8 mouse cellular contexts compared by ENCODE assay signal in the genomic region with DNA sequence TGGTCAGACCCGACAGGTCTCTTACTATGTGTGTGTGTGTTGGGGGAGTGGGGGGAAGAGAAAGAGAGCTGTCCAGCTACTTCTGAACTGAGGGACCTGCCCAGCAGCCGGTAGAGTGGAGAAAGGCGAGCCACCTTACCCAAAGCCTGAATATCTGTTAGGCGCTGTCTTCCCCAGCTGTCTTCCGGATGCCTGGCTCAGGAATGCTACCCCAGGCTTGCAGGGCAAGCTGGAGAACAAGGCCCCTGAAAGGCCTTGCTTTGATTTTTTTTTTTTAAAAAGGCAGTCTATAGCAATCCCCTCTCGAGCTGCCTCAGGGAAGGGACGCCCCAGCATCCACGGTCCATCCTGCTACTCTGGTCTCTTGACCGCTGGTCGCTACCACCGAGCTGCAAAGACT. TPM values are rescaled to one million over a fixed set of nuclear protein-coding genes. Genes with fewer than 3 reads are reported as not detected.
DNase-seq lines count a peak whose midpoint lies in the region; ATAC-seq and TF ChIP-seq lines count a peak whose summit lies in the region.

No protein-coding gene starts in this region.

- H3K27me3 ChIP-seq in kidney, embryonic 16.5 days (ENCODE audit: insufficient read depth, low read length) = no peaks in the 10 kb centered on the region
- H3K27me3 ChIP-seq in kidney, adult 2 months (replicated peaks; ENCODE audit: control insufficient read depth, insufficient read depth, low read length) = no peaks in the 10 kb centered on the region
- H3K27me3 ChIP-seq in hindbrain, embryonic 11.5 days (ENCODE audit: control insufficient read depth, insufficient read depth, low read length) = no peaks in the 10 kb centered on the region
- H3K27me3 ChIP-seq in midbrain, embryonic 13.5 days = no peaks in the 10 kb centered on the region

- H3K9me3 ChIP-seq in kidney, embryonic 16.5 days (ENCODE audit: low read length) = no peaks in the 10 kb centered on the region
- no peaks in the 10 kb centered on the region for H3K9me3 ChIP-seq in hindbrain, embryonic 11.5 days (ENCODE audit: control insufficient read depth, low read length)
- no peaks in the 10 kb centered on the region for H3K9me3 ChIP-seq in midbrain, embryonic 13.5 days

- WGBS in kidney, embryonic 16.5 days = 34% methylated on average over 11 of the region's 11 CpGs
- WGBS in kidney, adult 2 months = 60% methylated on average over 11 of the region's 11 CpGs
- WGBS in hindbrain, embryonic 11.5 days = 10% methylated on average over 11 of the region's 11 CpGs
- WGBS in midbrain, embryonic 13.5 days = 6% methylated on average over 11 of the region's 11 CpGs

- no peak for TF ChIP-seq CTCF in kidney, adult 2 months (conservative IDR thresholded peaks at IDR 0.05; ENCODE audit: insufficient read depth, insufficient read length, low read depth, low read length)

- H3K36me3 ChIP-seq in kidney, embryonic 16.5 days (ENCODE audit: insufficient read depth, low read length) = no peaks in the 10 kb centered on the region
- no peaks in the 10 kb centered on the region for H3K36me3 ChIP-seq in kidney, adult 2 months (ENCODE audit: control insufficient read depth, insufficient read depth, low read length)
- H3K36me3 ChIP-seq in hindbrain, embryonic 11.5 days (ENCODE audit: control insufficient read depth, insufficient read depth, low read length) = no peaks in the 10 kb centered on the region
- no peaks in the 10 kb centered on the region for H3K36me3 ChIP-seq in midbrain, embryonic 13.5 days

- TF ChIP-seq POLR2A in kidney, adult 2 months (IDR thresholded peaks at IDR 0.05; ENCODE audit: low read depth, low read length) = no peak

- peak overlapping the region; percentile 99; the same call in 1 of the 2 replicates for H3K9ac ChIP-seq in kidney, embryonic 16.5 days (replicated peaks; ENCODE audit: low read length)
- H3K9ac ChIP-seq in hindbrain, embryonic 11.5 days (ENCODE audit: low read depth, low read length) = peak overlapping the region; percentile 100
- peak overlapping the region; percentile 100 for H3K9ac ChIP-seq in midbrain, embryonic 13.5 days (replicated peaks)

- peaks cover 62% of the 10 kb centered on the region for H3K4me1 ChIP-seq in kidney, embryonic 16.5 days (ENCODE audit: insufficient read depth, low read length)
- peaks cover 36% of the 10 kb centered on the region for H3K4me1 ChIP-seq in kidney, adult 2 months (ENCODE audit: control insufficient read depth, insufficient read depth, low read length)
- peaks cover 36% of the 10 kb centered on the region for H3K4me1 ChIP-seq in hindbrain, embryonic 11.5 days (replicated peaks; ENCODE audit: control insufficient read depth, insufficient read depth, low read length)
- peaks cover 58% of the 10 kb centered on the region for H3K4me1 ChIP-seq in midbrain, embryonic 13.5 days (replicated peaks)

- peak overlapping the region; percentile 94 for H3K4me2 ChIP-seq in kidney, embryonic 16.5 days (replicated peaks; ENCODE audit: low read depth, low read length)
- peak overlapping the region; percentile 100 for H3K4me2 ChIP-seq in hindbrain, embryonic 11.5 days (replicated peaks; ENCODE audit: low read depth, low read length)
- H3K4me2 ChIP-seq in midbrain, embryonic 13.5 days (replicated peaks) = peak overlapping the region; percentile 98

- no peak overlapping the region for H3K4me3 ChIP-seq in kidney, embryonic 16.5 days (ENCODE audit: low read length)
- H3K4me3 ChIP-seq in kidney, adult 2 months (ENCODE audit: insufficient read depth, low read depth, low read length) = no peak overlapping the region
- peak overlapping the region; percentile 3; the same call in 1 of the 2 replicates for H3K4me3 ChIP-seq in hindbrain, embryonic 11.5 days (ENCODE audit: low read depth, low read length)
- peak overlapping the region; percentile 87; the same call in 1 of the 2 replicates for H3K4me3 ChIP-seq in midbrain, embryonic 13.5 days (replicated peaks)

- H3K27ac ChIP-seq in kidney, embryonic 16.5 days (ENCODE audit: low read length) = peak overlapping the region; percentile 99
- H3K27ac ChIP-seq in kidney, adult 2 months (ENCODE audit: insufficient read depth, low read depth, low read length) = no peak overlapping the region
- H3K27ac ChIP-seq in hindbrain, embryonic 11.5 days (ENCODE audit: low read depth, low read length) = peak overlapping the region; percentile 99
- peak overlapping the region; percentile 98 for H3K27ac ChIP-seq in midbrain, embryonic 13.5 days

- no peak for DNase-seq in kidney, adult 2 months
- peak; percentile 54 for DNase-seq in embryo, embryonic 10 days (ENCODE audit: low spot score)
- peak; percentile 35 for DNase-seq in hindbrain, embryonic 11.5 days (ENCODE audit: low spot score)
- no peak for DNase-seq in adrenal gland, postnatal 4 days (ENCODE audit: low spot score in 2 of 2)
- no peak for DNase-seq in layer of hippocampus, adult 18-20 months (ENCODE audit: low spot score in 2 of 2)

- ATAC-seq in kidney, embryonic 16.5 days (ENCODE audit: low FRiP score, low TSS enrichment) = no peak
- no peak for ATAC-seq in hindbrain, embryonic 11.5 days (ENCODE audit: low FRiP score)
- no peak for ATAC-seq in midbrain, embryonic 13.5 days
- no peak for ATAC-seq in megakaryocyte, adult 5-6 weeks (ENCODE audit: poor library complexity, severe bottlenecking)

RNA-seq across cellular contexts. Expression of a gene that starts 32.6 kb away (rescaled TPM):
- 132 and 133 TPM in 2 replicates for polyA plus RNA-seq in kidney, embryonic 16.5 days (2015; fragmentation: Nextera tagmentation; extraction: Ambion mirVana)
- polyA plus RNA-seq in kidney, adult 2 months (2012; rRNA removed) = 151 and 178 TPM in 2 replicates
- 58.6 and 64.7 TPM in 2 replicates for polyA plus RNA-seq in hindbrain, embryonic 11.5 days (2014; fragmentation: Nextera tagmentation; extraction: Ambion mirVana)
- polyA plus RNA-seq in midbrain, embryonic 13.5 days (2015; fragmentation: Nextera tagmentation; extraction: Ambion mirVana) = 105 and 109 TPM in 2 replicates
- total RNA-seq in adrenal gland, postnatal 4 days (2021) = 100 to 1,000 TPM; 132 to 147 TPM
- total RNA-seq in megakaryocyte, adult 5-6 weeks (2015) = 23.4 and 27.7 TPM in 2 replicates
- 31.9 and 32.6 TPM in 2 replicates for total RNA-seq in megakaryocyte, adult 5-6 weeks (2017)
- total RNA-seq in layer of hippocampus, adult 18-20 months (2021) = 10 to 100 TPM; 81.4 to 86.5 TPM

RNA-seq across cellular contexts. Expression of a gene that starts 49.0 kb away (rescaled TPM):
- 13.2 and 14.2 TPM in 2 replicates for polyA plus RNA-seq in kidney, embryonic 16.5 days (2015; fragmentation: Nextera tagmentation; extraction: Ambion mirVana)
- polyA plus RNA-seq in kidney, adult 2 months (2012; rRNA removed) = 8.0 and 9.2 TPM in 2 replicates
- 18.1 and 23.1 TPM in 2 replicates for polyA plus RNA-seq in hindbrain, embryonic 11.5 days (2014; fragmentation: Nextera tagmentation; extraction: Ambion mirVana)
- polyA plus RNA-seq in midbrain, embryonic 13.5 days (2015; fragmentation: Nextera tagmentation; extraction: Ambion mirVana) = 17.4 and 19.5 TPM in 2 replicates
- 10 to 100 TPM; 25.3 to 26.7 TPM for total RNA-seq in adrenal gland, postnatal 4 days (2021)
- total RNA-seq in megakaryocyte, adult 5-6 weeks (2015) = 3.1 and 4.4 TPM in 2 replicates
- total RNA-seq in megakaryocyte, adult 5-6 weeks (2017) = 1.3 and 1.7 TPM in 2 replicates
- total RNA-seq in layer of hippocampus, adult 18-20 months (2021) = 10 to 100 TPM; 17.6 to 19.0 TPM

Comparison
In these comparisons a context has a peak if more than half of its experiments do, and no peak if none do; other contexts are left out.
1. H3K4me3 ChIP-seq: peak in hindbrain, embryonic 11.5 days (single experiment) and midbrain, embryonic 13.5 days (single experiment); none in kidney, embryonic 16.5 days (single experiment) and kidney, adult 2 months (single experiment).
2. DNase-seq: peak in embryo, embryonic 10 days (single experiment) and hindbrain, embryonic 11.5 days (single experiment); none in kidney, adult 2 months (single experiment), adrenal gland, postnatal 4 days (0 of 2) and layer of hippocampus, adult 18-20 months (0 of 2).
3. Peak in every context shown above with its lines, with median percentiles within 50 percentile points of each other: H3K4me2 ChIP-seq and H3K9ac ChIP-seq.